In the genomic region with DNA sequence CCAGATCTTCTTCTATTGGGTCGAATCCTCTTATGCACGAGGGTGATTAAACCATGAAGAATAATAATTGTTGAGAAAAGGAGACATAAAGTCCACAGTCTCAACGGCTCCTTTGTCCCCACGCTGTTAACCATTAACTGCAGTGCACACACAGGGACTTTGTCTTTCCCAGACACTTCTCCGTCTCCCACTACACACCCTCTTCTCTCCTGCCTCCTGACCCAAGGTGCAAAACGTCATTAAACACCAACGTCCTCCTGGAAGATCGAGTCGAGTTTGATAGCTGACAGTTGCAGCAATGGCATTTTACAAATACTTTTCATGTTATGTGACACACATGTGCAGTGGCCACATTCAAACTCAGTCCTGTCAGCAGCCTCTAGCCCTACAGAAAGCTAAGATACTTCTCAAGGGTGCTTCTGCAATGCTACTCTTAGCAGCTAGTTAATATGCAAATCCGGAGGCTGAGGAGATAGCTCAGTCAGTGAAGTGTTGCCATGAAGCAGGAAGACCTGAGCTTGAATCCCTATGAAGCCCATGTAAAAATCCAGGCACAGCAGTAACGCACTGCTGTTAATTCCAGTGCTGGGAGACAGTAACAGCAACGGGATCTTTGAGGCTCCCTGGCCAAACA, we compare ENCODE assay signal across 16 mouse cellular contexts.
DNase-seq lines count a peak whose midpoint lies in the region; ATAC-seq and TF ChIP-seq lines count a peak whose summit lies in the region.
"Had no signal": no experiment of that assay in that cellular context is flagged by ENCODE, and none has a peak within 500 bp of the region (broad histone marks: within the 10 kb centered on the region; RNA-seq: fewer than 3 reads in every experiment).

No protein-coding gene starts in this region.

- H3K4me3 ChIP-seq in liver, embryonic 15.5 days (replicated peaks), result no peak overlapping the region
- no peak overlapping the region for H3K4me3 ChIP-seq in liver, embryonic 12.5 days
- H3K4me3 ChIP-seq in intestine, embryonic 16.5 days (ENCODE audit: low read length), result no peak overlapping the region
- H3K4me3 ChIP-seq in kidney, postnatal 0 days (replicated peaks; ENCODE audit: low read depth, low read length), result no peak overlapping the region
- no peak overlapping the region for H3K4me3 ChIP-seq in stomach, embryonic 14.5 days (ENCODE audit: low read depth, low read length)
- H3K4me3 ChIP-seq: hindbrain, embryonic 15.5 days; midbrain, embryonic 13.5 days had no signal

- no peak for DNase-seq in kidney, postnatal 0 days (ENCODE audit: low spot score)
- no peak for DNase-seq in cerebellum, postnatal 4 days (ENCODE audit: low spot score in 2 of 2)
- no peak for DNase-seq in right cerebral cortex, postnatal 4 days
- DNase-seq in cerebellum, adult 9-10 months, result no peak
- DNase-seq: adrenal gland, postnatal 10 days; cerebellum, postnatal 14 days; lung, postnatal 14 days; right cerebral cortex, postnatal 14 days; thymus, postnatal 36 days had no signal

- no peak for ATAC-seq in liver, embryonic 15.5 days (ENCODE audit: insufficient read depth)
- ATAC-seq in liver, embryonic 12.5 days, result no peak
- ATAC-seq in intestine, embryonic 16.5 days, result peak; percentile 99
- peak; percentile 75 for ATAC-seq in kidney, postnatal 0 days (replicated peaks; ENCODE audit: low FRiP score, low read depth)
- ATAC-seq in stomach, embryonic 14.5 days (ENCODE audit: insufficient number of reproducible peaks, insufficient read depth, low FRiP score, low read depth), result peak; percentile 91; the same call in 1 of the 2 replicates
- ATAC-seq: midbrain, embryonic 13.5 days had no signal

- no peak overlapping the region for H3K27ac ChIP-seq in liver, embryonic 15.5 days (replicated peaks)
- H3K27ac ChIP-seq in liver, embryonic 12.5 days, result no peak overlapping the region
- peak overlapping the region; percentile 88 for H3K27ac ChIP-seq in intestine, embryonic 16.5 days (ENCODE audit: low read length)
- no peak overlapping the region for H3K27ac ChIP-seq in kidney, postnatal 0 days
- H3K27ac ChIP-seq in stomach, embryonic 14.5 days (ENCODE audit: low read length), result peak overlapping the region; percentile 61
- H3K27ac ChIP-seq: hindbrain, embryonic 15.5 days; midbrain, embryonic 13.5 days had no signal

- H3K4me2 ChIP-seq in liver, embryonic 15.5 days, result 0 out of 2 replicates have a peak overlapping the region, but pooled peaks have one; percentile 3
- H3K4me2 ChIP-seq in liver, embryonic 12.5 days, result no peak overlapping the region
- H3K4me2 ChIP-seq in intestine, embryonic 16.5 days (ENCODE audit: low read depth, low read length), result peak overlapping the region; percentile 26
- H3K4me2 ChIP-seq in kidney, postnatal 0 days (ENCODE audit: low read length), result no peak overlapping the region
- no peak overlapping the region; the same call in 1 of the 2 replicates for H3K4me2 ChIP-seq in stomach, embryonic 14.5 days (replicated peaks; ENCODE audit: low read depth, low read length)
- H3K4me2 ChIP-seq: hindbrain, embryonic 15.5 days; midbrain, embryonic 13.5 days had no signal

- no peaks in the 10 kb centered on the region for H3K27me3 ChIP-seq in liver, embryonic 15.5 days
- H3K27me3 ChIP-seq in liver, embryonic 12.5 days (replicated peaks), result no peaks in the 10 kb centered on the region
- no peaks in the 10 kb centered on the region for H3K27me3 ChIP-seq in intestine, embryonic 16.5 days (replicated peaks; ENCODE audit: control insufficient read depth, insufficient read depth, low read length)
- H3K27me3 ChIP-seq in kidney, postnatal 0 days (ENCODE audit: insufficient read depth, low read length), result no peaks in the 10 kb centered on the region
- H3K27me3 ChIP-seq in stomach, embryonic 14.5 days (ENCODE audit: control insufficient read depth, insufficient read depth, low read length), result no peaks in the 10 kb centered on the region
- H3K27me3 ChIP-seq: hindbrain, embryonic 15.5 days; midbrain, embryonic 13.5 days had no signal

- H3K4me1 ChIP-seq in liver, embryonic 15.5 days (replicated peaks), result no peaks in the 10 kb centered on the region
- H3K4me1 ChIP-seq in liver, embryonic 12.5 days, result 0 out of 2 replicates have a peak, but pooled peaks cover 3% of the 10 kb centered on the region
- H3K4me1 ChIP-seq in intestine, embryonic 16.5 days (ENCODE audit: control insufficient read depth, insufficient read depth, low read length), result no peaks in the 10 kb centered on the region
- no peaks in the 10 kb centered on the region for H3K4me1 ChIP-seq in kidney, postnatal 0 days (replicated peaks; ENCODE audit: insufficient read depth, low read length)
- H3K4me1 ChIP-seq in stomach, embryonic 14.5 days (ENCODE audit: control insufficient read depth, insufficient read depth, low read length), result no peaks in the 10 kb centered on the region
- H3K4me1 ChIP-seq: hindbrain, embryonic 15.5 days; midbrain, embryonic 13.5 days had no signal

- no peaks in the 10 kb centered on the region for H3K36me3 ChIP-seq in liver, embryonic 15.5 days (replicated peaks)
- no peaks in the 10 kb centered on the region for H3K36me3 ChIP-seq in liver, embryonic 12.5 days
- H3K36me3 ChIP-seq in intestine, embryonic 16.5 days (ENCODE audit: control insufficient read depth, insufficient read depth, low read length), result no peaks in the 10 kb centered on the region
- no peaks in the 10 kb centered on the region for H3K36me3 ChIP-seq in kidney, postnatal 0 days (ENCODE audit: insufficient read depth, low read length)
- no peaks in the 10 kb centered on the region for H3K36me3 ChIP-seq in stomach, embryonic 14.5 days (ENCODE audit: control insufficient read depth, insufficient read depth, low read length)
- H3K36me3 ChIP-seq: G1E; hindbrain, embryonic 15.5 days; midbrain, embryonic 13.5 days had no signal

- no peak for TF ChIP-seq CTCF in kidney, postnatal 0 days (IDR thresholded peaks at IDR 0.05; ENCODE audit: low read depth)

- H3K9ac ChIP-seq in liver, embryonic 15.5 days, result no peak overlapping the region
- no peak overlapping the region for H3K9ac ChIP-seq in liver, embryonic 12.5 days
- H3K9ac ChIP-seq in intestine, embryonic 16.5 days (ENCODE audit: low read depth, low read length), result 0 out of 2 replicates have a peak overlapping the region, but pooled peaks have one; percentile 27
- H3K9ac ChIP-seq in kidney, postnatal 0 days (ENCODE audit: low read depth, low read length), result no peak overlapping the region
- no peak overlapping the region for H3K9ac ChIP-seq in stomach, embryonic 14.5 days (replicated peaks; ENCODE audit: low read depth, low read length)
- H3K9ac ChIP-seq: hindbrain, embryonic 15.5 days; midbrain, embryonic 13.5 days had no signal

- WGBS in liver, embryonic 15.5 days (ENCODE audit: insufficient replicate concordance), result 42% methylated on average over 12 of the region's 12 CpGs
- WGBS in liver, embryonic 12.5 days (ENCODE audit: insufficient replicate concordance), result 49% methylated on average over 12 of the region's 12 CpGs
- WGBS in intestine, embryonic 16.5 days, result 37% methylated on average over 12 of the region's 12 CpGs
- 40% methylated on average over 12 of the region's 12 CpGs for WGBS in kidney, postnatal 0 days
- 38% methylated on average over 12 of the region's 12 CpGs for WGBS in stomach, embryonic 14.5 days

- H3K9me3 ChIP-seq in liver, embryonic 15.5 days (replicated peaks), result no peaks in the 10 kb centered on the region
- H3K9me3 ChIP-seq in liver, embryonic 12.5 days (replicated peaks), result no peaks in the 10 kb centered on the region
- no peaks in the 10 kb centered on the region for H3K9me3 ChIP-seq in intestine, embryonic 16.5 days (ENCODE audit: control insufficient read depth, low read length)
- 0 out of 2 replicates have a peak, but pooled peaks cover 2% of the 10 kb centered on the region for H3K9me3 ChIP-seq in kidney, postnatal 0 days (replicated peaks; ENCODE audit: low read length)
- no peaks in the 10 kb centered on the region for H3K9me3 ChIP-seq in stomach, embryonic 14.5 days (ENCODE audit: control insufficient read depth, low read depth, low read length)
- H3K9me3 ChIP-seq: G1E; hindbrain, embryonic 15.5 days; midbrain, embryonic 13.5 days had no signal

Comparison
In these comparisons a context has a peak if more than half of its experiments do, and no peak if none do; other contexts are left out.
1. H3K4me2 ChIP-seq: peak in liver, embryonic 15.5 days (single experiment) and intestine, embryonic 16.5 days (single experiment); none in liver, embryonic 12.5 days (single experiment), kidney, postnatal 0 days (single experiment) and stomach, embryonic 14.5 days (single experiment).
2. ATAC-seq: peak in intestine, embryonic 16.5 days (single experiment), kidney, postnatal 0 days (single experiment) and stomach, embryonic 14.5 days (single experiment); none in liver, embryonic 15.5 days (single experiment) and liver, embryonic 12.5 days (single experiment).
3. H3K27ac ChIP-seq: peak in intestine, embryonic 16.5 days (single experiment) and stomach, embryonic 14.5 days (single experiment); none in liver, embryonic 15.5 days (single experiment), liver, embryonic 12.5 days (single experiment) and kidney, postnatal 0 days (single experiment).